Mouse (Mus musculus) small intestine, adult 2 months (tissue): Measurements from ENCODE around the gene Rcn3. TPM values are rescaled to one million over a fixed set of nuclear protein-coding genes. Genes with fewer than 3 reads are reported as not detected.

Experiments
- H3K27ac ChIP-seq: fragments of 200-500 bp; 2 replicates; pipeline ENCODE4 v1.5.1; 2012; ENCODE audit warnings: low read depth, low read length, control low read depth, inconsistent platforms; ENCODE audit not compliant: insufficient read depth
- H3K27me3 ChIP-seq: fragments of 200-500 bp; 2 replicates; pipeline ENCODE4 v1.6.1; 2012; ENCODE audit warnings: mild to moderate bottlenecking, moderate library complexity, low read length, inconsistent platforms; ENCODE audit not compliant: control insufficient read depth, insufficient read depth
- H3K36me3 ChIP-seq: fragments of 200-500 bp; 2 replicates; pipeline ENCODE4 v1.6.1; 2012; ENCODE audit warnings: mild to moderate bottlenecking, low read length, control low read depth, inconsistent platforms; ENCODE audit not compliant: control insufficient read depth, insufficient read depth
- H3K4me1 ChIP-seq: fragments of 200-500 bp; 2 replicates; pipeline ENCODE4 v1.6.1; 2012; ENCODE audit warnings: low read length, inconsistent platforms, mixed read lengths; ENCODE audit not compliant: control insufficient read depth, insufficient read depth, insufficient read length
- H3K4me3 ChIP-seq: fragments of 200-500 bp; 2 replicates; pipeline ENCODE4 v1.5.1; 2012; ENCODE audit warnings: low read depth, mild to moderate bottlenecking, control low read depth, inconsistent platforms, low read length, moderate library complexity
- CTCF ChIP-seq: fragments of 200-500 bp; IDR thresholded peaks from 2 replicates; pipeline ENCODE4 v1.5.1; 2012; ENCODE audit warnings: low read depth, mild to moderate bottlenecking, control low read depth, inconsistent platforms, low read length, moderate library complexity, mixed read lengths; ENCODE audit not compliant: insufficient replicate concordance, insufficient read length; ENCODE audit errors: extremely low read depth
- POLR2A ChIP-seq: fragments of 200-500 bp; IDR thresholded peaks from 2 replicates; pipeline ENCODE4 v1.6.1; 2012; ENCODE audit warnings: low read depth, mild to moderate bottlenecking, control low read depth, inconsistent platforms, low read length, moderate library complexity
- WGBS: fragments of 180-500 bp; shearing (Covaris S2); methylation state at CpG from one replicate; pipeline ENCODE4 v1.1.7; 2018; 5-methylcytosine and 5-hydroxymethylcytosine counted together
- polyA plus RNA-seq: library from polyadenylated mRNA; depleted of rRNA; stranded (reverse); fragments of >200 nt; gene quantifications from 2 replicates; pipeline ENCODE4 v1.2.3, GENCODE M21; 2012

Rcn3 gene
- polyA plus RNA-seq, 1 experiment = 49.9 TPM

DNA sequence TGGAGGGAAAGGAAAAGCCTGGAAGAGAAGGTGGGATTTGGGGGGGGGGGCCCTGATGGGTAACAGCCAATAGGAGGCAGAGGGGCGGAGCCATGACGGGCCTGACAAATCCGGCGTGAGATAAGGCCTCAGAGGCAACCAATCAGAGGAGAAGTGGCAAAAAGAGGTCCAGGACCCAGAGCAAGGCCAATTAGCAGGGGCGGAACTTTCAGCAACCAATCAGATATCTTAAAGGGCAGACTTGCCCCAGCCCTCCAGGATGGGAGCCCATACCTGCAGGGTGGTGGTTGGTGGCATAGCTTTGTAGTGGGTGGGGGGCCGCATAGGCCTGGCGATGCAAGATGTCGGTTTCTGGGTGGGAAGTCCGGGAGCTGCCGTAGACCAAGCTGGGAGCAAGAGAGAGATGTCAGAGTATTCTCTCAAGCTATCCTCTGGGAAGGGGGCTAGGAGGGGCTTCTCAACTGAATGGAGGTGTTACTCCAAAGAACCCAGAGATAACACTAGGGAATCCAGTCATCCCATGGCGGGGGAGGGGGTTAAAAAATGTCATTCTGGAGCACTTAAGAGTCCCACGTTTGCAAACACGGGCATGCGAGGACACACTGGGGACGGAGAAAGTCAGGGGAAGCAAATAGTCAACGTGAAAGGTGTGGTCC is 40.9 kb downstream of the Rcn3 start:
- WGBS = 39% methylated on average over 16 of the region's 16 CpGs
- H3K4me3 ChIP-seq = peak overlapping the region; percentile 98

GRCm38 (mm10) chr7:45048923-45049657 is 42.9 kb downstream of the Rcn3 start:
- no peak for TF ChIP-seq CTCF
- no peak for TF ChIP-seq POLR2A
- peaks cover 54% of the 10 kb centered on the region for H3K36me3 ChIP-seq
- no peak overlapping the region for H3K4me3 ChIP-seq
- peaks cover 8% of the 10 kb centered on the region for H3K4me1 ChIP-seq
- H3K27me3 ChIP-seq = no peaks in the 10 kb centered on the region
- 91% methylated on average over 23 of the region's 23 CpGs for WGBS
- H3K27ac ChIP-seq = no peak overlapping the region

More for the DNA sequence above, 40.9 kb downstream of the Rcn3 start:
- TF ChIP-seq CTCF = no peak
- no peak for TF ChIP-seq POLR2A
- Histone ChIP-seq H3K27ac (no peak overlapping the region), H3K27me3 (no peaks in the 10 kb centered on the region), H3K36me3 (peaks cover 40% of the 10 kb centered on the region), H3K4me1 (peaks cover 8% of the 10 kb centered on the region)

GRCm38 (mm10) chr7:45048001-45048890 is 43.8 kb downstream of the Rcn3 start:
- TF ChIP-seq CTCF (no peak), POLR2A (no peak)
- H3K27me3 ChIP-seq = no peaks in the 10 kb centered on the region
- H3K36me3 ChIP-seq = peaks cover 62% of the 10 kb centered on the region
- H3K4me3 ChIP-seq = no peak overlapping the region
- WGBS = 93% methylated on average over 38 of the region's 38 CpGs
- H3K27ac ChIP-seq = no peak overlapping the region
- peaks cover 5% of the 10 kb centered on the region for H3K4me1 ChIP-seq

- Histone ChIP-seq H3K27ac (no peak overlapping the region), H3K36me3 (peaks cover 69% of the 10 kb centered on the region), H3K4me3 (no peak overlapping the region), H3K4me1 (peaks cover 5% of the 10 kb centered on the region), H3K27me3 (no peaks in the 10 kb centered on the region)
- WGBS = 97% methylated on average over 14 of the region's 14 CpGs
- no peak for TF ChIP-seq CTCF
- TF ChIP-seq POLR2A = no peak
Observed at GRCm38 (mm10) chr7:45047491-45047890, 44.5 kb downstream of the Rcn3 start.

- WGBS = 96% methylated on average over 26 of the region's 26 CpGs
- TF ChIP-seq POLR2A (no peak), CTCF (no peak)
- peaks cover 4% of the 10 kb centered on the region for H3K4me1 ChIP-seq
- no peak overlapping the region for H3K4me3 ChIP-seq
- H3K27ac ChIP-seq = no peak overlapping the region
- H3K36me3 ChIP-seq = peaks cover 73% of the 10 kb centered on the region
- no peaks in the 10 kb centered on the region for H3K27me3 ChIP-seq
Observed at GRCm38 (mm10) chr7:45046853-45047350, 45.1 kb downstream of the Rcn3 start.

- H3K36me3 ChIP-seq = peaks cover 81% of the 10 kb centered on the region
- WGBS = 93% methylated on average over 22 of the region's 22 CpGs
Observed at GRCm38 (mm10) chr7:45045741-45046140, 46.3 kb downstream of the Rcn3 start.

DNA sequence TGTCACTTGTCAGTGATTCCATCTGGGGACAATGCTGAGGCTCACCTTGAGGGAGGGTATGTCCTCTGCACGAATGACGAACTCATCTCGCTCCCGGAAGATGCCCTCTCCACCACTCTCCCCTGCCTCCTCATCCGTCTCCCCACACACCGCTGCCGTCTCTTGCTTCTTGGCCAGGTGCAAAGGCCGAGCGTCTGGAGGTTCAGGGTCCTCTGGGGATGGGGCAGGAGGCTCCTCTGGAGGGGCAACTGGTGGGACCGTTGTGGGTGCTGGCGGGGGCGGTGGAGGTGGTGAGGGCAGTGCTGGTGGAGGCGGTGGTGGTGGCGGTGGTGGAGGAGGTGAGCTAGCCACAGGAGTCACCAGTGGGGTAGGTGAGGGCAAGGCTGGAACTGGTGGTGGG is 48.7 kb downstream of the Rcn3 start:
- Histone ChIP-seq H3K4me3 (no peak overlapping the region), H3K27me3 (no peaks in the 10 kb centered on the region), H3K36me3 (peaks cover 69% of the 10 kb centered on the region), H3K4me1 (no peaks in the 10 kb centered on the region), H3K27ac (no peak overlapping the region)
- TF ChIP-seq CTCF (no peak), POLR2A (no peak)
- WGBS = 94% methylated on average over 14 of the region's 14 CpGs

More at GRCm38 (mm10) chr7:45045741-45046140, 46.3 kb downstream of the Rcn3 start:
- Histone ChIP-seq H3K4me3 (no peak overlapping the region), H3K4me1 (no peaks in the 10 kb centered on the region; the same call in 1 of the 2 replicates), H3K27ac (no peak overlapping the region), H3K27me3 (no peaks in the 10 kb centered on the region)
- TF ChIP-seq CTCF = no peak
